Mouse (Mus musculus): Measurements from ENCODE around the gene Cdh20.

DNA sequence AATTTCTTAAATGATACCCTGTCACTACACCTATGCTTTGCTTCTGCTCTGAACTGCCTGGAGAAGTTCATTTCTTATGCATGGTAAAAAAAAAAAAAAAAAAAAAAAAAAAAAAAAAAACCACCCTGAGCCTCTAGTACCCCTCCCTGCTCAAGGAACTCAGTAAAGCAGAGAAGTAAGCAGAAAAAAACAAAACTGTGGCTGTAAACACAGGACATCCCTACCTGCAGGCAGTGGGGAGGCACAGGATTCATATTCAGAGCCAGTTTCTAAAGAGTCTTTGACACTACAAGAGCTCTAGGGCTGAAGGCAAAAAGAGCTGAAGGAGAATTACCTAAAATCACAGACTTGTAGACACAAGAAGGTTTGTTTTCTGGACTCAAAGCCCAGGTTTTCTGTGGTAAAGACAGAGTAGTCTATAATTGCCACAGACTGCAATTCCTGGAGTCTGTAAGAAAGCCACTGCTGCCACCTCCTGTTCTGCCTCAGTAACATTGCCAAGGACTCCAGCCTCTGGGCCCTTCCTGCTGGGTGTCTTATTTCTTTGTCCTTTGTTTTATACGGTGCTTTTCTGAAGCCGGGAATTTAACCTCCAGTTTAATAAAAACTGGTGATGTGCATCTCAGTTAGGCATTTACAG, 176.3 kb downstream of the Cdh20 start:
- TF ChIP-seq GATA1 (IDR thresholded peaks at IDR 0.05; ENCODE audit: borderline replicate concordance, low read length) (no peak), TAL1 (conservative IDR thresholded peaks at IDR 0.05; ENCODE audit: low read depth, low read length) (no peak)
